Mouse (Mus musculus) testis, adult 2 months (tissue): ENCODE measurements around the gene P3h4.

Experiments used
- CTCF ChIP-seq: fragments of 200-500 bp; IDR thresholded peaks from 2 replicates; pipeline ENCODE4 v1.5.1; 2012; ENCODE audit warnings: low read depth, mild to moderate bottlenecking, inconsistent platforms, low read length, moderate library complexity; ENCODE audit not compliant: control insufficient read depth, insufficient read depth, insufficient replicate concordance
- POLR2A ChIP-seq: fragments of 200-500 bp; IDR thresholded peaks from 2 replicates; pipeline ENCODE4 v1.6.1; 2012; ENCODE audit warnings: low read depth, mild to moderate bottlenecking, inconsistent platforms, low read length, moderate library complexity; ENCODE audit not compliant: control insufficient read depth

- TF ChIP-seq CTCF (no peak), POLR2A (no peak)
Observed at GRCm38 (mm10) chr11:100395200-100395599, 19.4 kb downstream of the P3h4 start.
